Mouse (Mus musculus) lung, postnatal 36 days (tissue): ENCODE measurements at regions not wholly inside any gene's neighbourhood (a gene's known extent, or its start where the extent isn't known, plus 50 kb on each side); places are given as distances from the start of the nearest gene placed in this dataset.

ENCODE experiments used
- DNase-seq: peaks from one replicate; pipeline ENCODE4 v3.0.0; 2022; ENCODE audit warnings: mixed read lengths

DNA sequence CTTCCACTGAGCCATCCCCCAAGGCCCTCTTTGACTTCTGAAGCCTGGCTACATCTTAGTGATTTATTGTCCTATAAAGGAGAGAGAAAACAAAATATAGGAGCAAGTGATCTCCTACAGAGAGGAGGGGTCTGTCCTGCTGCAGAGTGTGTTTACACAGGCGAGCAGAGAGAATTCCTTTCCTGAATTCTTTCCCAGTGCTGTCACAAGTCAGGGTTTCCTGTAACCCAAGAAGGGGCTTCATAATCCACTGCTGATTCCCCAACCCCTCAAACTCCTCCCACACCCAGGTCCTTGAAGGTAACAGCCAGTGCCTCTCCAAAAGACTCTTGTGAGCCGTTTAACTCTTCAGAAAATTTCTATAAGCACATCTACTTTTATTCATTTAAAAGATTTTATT is 66.8 kb upstream of the Tpm1 start:
- DNase-seq = no peak

DNA sequence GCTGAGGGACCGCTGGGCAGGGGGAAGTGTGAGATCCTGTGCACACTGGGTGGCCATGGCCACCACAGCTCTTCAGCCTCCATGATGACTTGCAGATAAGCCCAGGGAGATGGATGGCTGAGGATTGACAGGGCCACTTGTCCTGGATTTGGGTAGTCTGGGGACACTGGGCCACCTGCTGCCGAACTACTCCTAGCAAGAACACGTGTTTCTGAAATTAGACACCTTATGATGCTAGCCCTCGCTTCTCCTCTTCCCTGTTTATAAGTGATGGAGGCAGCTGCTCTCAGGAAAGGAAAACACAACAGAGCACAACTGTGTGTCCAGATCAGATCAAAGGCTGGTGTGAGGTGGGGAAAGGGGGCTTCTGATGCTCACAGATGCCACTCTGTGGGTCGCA is 64.9 kb upstream of the Tpm1 start:
- no peak for DNase-seq

DNA sequence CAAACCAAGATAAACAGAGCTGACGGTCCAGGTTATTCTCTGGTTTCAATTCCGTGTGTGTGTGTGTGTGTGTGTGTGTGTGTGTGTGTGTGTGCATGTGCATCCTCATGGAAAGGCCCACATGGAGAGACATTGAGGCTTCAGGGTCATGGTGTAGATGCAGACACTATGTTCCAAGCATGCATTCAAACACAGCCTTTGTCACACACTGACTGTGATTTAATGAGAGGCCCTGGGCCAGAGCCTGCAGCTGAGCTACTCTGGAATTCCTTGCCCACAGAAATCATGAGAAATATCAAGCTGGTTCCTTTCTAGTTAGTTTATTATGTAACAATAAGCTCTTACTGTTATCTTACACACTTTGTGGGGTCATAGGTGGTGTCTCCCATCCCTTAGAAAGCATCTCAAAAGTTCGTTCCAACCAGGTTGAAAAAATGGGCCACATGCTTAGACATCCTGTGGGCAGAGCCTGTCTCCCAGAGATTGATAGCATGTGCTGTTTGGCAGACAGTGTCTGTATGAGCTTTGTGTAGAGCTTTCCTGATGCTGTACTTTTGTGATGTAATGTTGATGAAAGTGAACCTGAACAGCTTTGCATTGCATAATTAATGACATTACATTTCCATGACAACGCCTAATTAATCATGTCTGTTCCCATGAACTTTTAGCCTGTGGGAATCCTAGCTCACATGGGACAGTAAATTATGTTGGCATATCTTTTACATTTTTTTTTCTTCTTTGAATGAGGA is 62.8 kb upstream of the Tpm1 start:
- no peak for DNase-seq

DNA sequence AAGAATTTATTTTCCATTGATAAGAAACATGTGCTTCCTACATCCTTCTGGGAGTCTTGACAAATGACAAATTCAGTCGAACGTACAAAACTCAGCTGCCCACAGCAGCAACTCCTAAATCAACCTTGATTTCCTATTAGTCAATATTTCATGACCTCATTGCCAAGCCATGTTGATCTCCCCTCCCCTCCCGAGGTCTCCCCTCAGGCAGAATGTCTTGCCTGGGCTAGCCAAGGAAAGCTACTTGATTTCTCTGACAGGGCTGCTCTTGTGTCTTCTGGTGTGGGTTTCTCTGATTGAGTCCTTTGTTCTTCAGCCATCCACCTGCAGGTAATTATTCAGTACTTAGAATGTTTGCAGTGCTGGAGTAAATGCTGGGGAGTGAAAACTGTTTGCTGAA is 58.7 kb upstream of the Tpm1 start:
- DNase-seq = no peak

DNA sequence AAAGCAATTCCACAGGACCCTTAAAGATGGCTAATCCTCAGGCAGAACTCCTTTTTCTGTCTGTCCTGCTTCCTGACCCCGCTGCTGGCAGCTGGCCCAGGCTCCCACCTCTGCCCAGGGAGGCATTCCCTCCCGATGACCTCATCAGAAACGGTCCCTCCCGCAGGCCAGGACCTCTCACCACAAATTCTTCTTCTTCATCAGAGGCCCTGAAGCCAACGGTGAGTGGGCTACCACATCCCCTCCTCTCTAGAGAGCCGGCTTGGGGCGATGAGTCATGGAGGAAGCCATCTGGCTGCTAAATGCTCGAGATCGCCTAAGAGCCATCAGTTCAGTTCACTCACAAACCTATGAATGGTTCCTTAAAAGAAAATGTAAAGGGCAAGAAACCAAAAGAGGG is 56.7 kb upstream of the Tpm1 start:
- no peak for DNase-seq

DNA sequence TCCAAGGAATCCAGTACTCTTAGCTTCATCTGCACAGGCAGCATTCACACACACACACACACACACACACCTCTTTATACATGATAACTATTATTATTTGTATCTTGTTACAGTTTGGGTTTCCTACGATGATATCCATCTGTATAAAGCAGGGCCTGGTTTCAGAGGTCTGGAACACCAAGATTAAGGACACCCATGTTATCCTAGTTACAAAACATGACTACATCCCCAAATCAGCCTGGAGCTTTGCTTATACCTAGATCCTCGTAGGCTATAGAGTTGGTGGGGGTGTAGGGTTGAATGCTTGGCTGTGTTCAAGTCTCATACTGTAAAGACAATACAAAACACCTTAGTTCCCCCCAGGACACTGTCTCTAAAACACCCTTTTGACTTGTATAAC is 56.0 kb upstream of the Tpm1 start:
- DNase-seq = no peak

DNA sequence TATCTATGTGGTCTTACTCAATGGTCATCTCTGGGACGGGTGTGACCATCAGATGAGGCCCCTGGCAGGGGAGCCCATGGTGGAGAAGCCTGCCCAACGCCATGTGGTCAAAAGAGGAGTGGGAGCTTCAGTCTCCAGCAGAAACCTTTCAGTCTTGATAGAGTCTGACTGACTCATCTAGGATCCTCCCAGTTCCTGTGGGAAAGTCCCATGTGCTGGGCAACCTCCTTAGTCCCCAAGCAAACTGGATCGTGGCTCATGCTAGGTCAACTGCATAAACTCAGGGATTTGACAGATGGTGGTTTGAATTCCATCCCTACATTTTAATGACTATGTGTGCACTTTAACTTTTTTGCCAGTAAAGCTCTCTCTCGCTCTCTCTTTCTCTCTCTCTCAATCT is 55.4 kb upstream of the Tpm1 start:
- no peak for DNase-seq

DNA sequence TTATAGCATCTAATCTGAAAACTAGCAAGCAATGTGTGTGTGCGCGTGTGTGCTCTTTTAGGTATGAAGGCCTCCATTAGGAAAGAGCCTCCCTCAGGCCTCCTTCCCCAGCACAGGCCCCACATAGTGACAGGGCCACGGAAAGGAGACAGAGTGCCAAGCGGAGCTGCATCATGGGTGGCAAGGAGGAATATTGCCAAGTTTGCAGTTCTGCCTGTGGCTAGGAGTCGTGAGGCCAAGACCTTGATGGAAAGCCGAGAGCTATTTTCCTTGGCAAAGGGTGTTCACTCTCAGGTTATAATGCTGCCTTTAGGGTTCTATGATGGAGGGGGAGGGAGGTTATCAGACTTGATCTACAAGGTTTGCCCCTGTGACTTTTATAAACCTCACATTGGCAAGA is 53.4 kb upstream of the Tpm1 start:
- DNase-seq = no peak

DNA sequence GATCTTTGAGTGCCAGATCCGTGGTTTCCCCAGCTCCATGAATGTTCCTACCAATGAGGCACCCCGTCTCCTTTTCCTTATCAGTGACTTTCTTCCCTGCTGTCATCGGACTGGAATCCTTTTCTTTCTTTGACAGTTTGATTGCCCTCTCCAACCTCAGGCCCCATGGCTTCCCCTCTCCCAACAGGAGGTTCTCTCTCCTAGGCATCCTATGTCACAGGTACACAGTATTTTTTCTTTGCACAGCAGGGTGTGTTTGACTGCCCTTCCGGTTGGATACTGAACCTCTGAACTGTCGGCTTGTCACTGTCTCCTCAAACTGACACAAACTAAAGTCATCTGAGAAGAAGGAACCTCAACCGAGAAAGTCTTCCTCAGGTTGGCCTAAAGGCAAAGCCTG is 50.3 kb upstream of the Tpm1 start:
- no peak for DNase-seq
